Mouse (Mus musculus) lung, postnatal 0 days (tissue): ENCODE results near the gene Iqgap1.
"Not testable (repeated sequence)": the region's sequence is repeated elsewhere in the genome, so short reads cannot be mapped to it uniquely, and the experiment has no call there.

ENCODE experiments used
- CTCF ChIP-seq: IDR thresholded peaks from 2 replicates; pipeline ENCODE4 v1.5.1; 2016; ENCODE audit warnings: antibody characterized with exemption, mild to moderate bottlenecking
- EP300 ChIP-seq: IDR thresholded peaks from 2 replicates; pipeline ENCODE4 v1.6.1; 2016; ENCODE audit warnings: antibody characterized with exemption, mild to moderate bottlenecking, control low read depth

- TF ChIP-seq CTCF, result peak; percentile 34; the same call in 1 of the 2 replicates
- TF ChIP-seq EP300, result not testable (repeated sequence)
These were observed 76.7 kb downstream of the Iqgap1 start for GRCm38 (mm10) chr7:80749109-80749508.
